Mouse (Mus musculus): Measurements from ENCODE around the gene Rere. TPM values are rescaled to one million over a fixed set of nuclear protein-coding genes. Genes with fewer than 3 reads are reported as not detected.

The Rere gene
- polyA plus RNA-seq, 1 experiment from 2014 or later: 5.9 TPM

DNA sequence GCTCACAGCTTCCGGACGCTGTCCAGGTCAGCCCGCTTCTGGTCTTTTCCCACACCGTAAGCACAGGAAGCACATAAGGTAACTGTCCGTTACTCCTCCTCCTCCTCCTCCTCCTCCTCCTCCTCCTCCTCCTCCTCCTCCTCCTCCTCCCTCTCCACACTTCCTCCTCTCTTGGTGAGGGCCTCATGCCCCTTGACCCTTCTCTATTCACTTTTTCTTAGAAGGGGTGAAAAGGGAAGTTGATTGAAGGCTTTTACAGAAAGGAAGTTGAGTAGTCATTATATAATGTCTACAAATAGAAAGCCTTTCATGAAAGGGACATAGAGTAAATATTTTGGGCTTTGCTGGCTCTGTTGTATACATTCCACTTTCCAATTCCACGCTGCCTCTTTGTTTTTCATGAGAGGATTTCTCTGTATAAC lies 68.2 kb downstream of the Rere start:
- no peak for DNase-seq
- 39% methylated on average over 6 of the region's 6 CpGs for WGBS (ENCODE audit: insufficient replicate concordance)
- no peaks in the 10 kb centered on the region for H3K9me3 ChIP-seq (replicated peaks)
- H3K4me3 ChIP-seq (replicated peaks): no peak overlapping the region
- H3K4me2 ChIP-seq: no peak overlapping the region
- H3K36me3 ChIP-seq: no peaks in the 10 kb centered on the region
- H3K9ac ChIP-seq: no peak overlapping the region
- ATAC-seq (ENCODE audit: low read depth): no peak
- H3K27me3 ChIP-seq: no peaks in the 10 kb centered on the region
- H3K27ac ChIP-seq: no peak overlapping the region
- peaks cover 24% of the 10 kb centered on the region for H3K4me1 ChIP-seq (replicated peaks)

- H3K36me3 ChIP-seq: no peaks in the 10 kb centered on the region
- no peak overlapping the region for H3K9ac ChIP-seq
- WGBS (ENCODE audit: insufficient replicate concordance): 70% methylated on average over 7 of the region's 7 CpGs
- H3K27ac ChIP-seq: no peak overlapping the region
- ATAC-seq (ENCODE audit: low read depth) (no peak), DNase-seq (no peak)
- H3K27me3 ChIP-seq: no peaks in the 10 kb centered on the region
- peaks cover 23% of the 10 kb centered on the region for H3K4me1 ChIP-seq (replicated peaks)
- no peak overlapping the region for H3K4me3 ChIP-seq (replicated peaks)
- no peak overlapping the region for H3K4me2 ChIP-seq
- no peaks in the 10 kb centered on the region for H3K9me3 ChIP-seq (replicated peaks)
Measured at GRCm38 (mm10) chr4:150351419-150352075, 70.1 kb downstream of the Rere start.

- H3K27me3 ChIP-seq: no peaks in the 10 kb centered on the region
- no peaks in the 10 kb centered on the region for H3K9me3 ChIP-seq (replicated peaks)
- H3K36me3 ChIP-seq: no peaks in the 10 kb centered on the region
- no peak overlapping the region for H3K9ac ChIP-seq
- WGBS (ENCODE audit: insufficient replicate concordance): 74% methylated on average over 2 of the region's 2 CpGs
- H3K4me2 ChIP-seq: no peak overlapping the region
- H3K4me3 ChIP-seq (replicated peaks): no peak overlapping the region
- no peak overlapping the region for H3K27ac ChIP-seq
- H3K4me1 ChIP-seq (replicated peaks): peaks cover 18% of the 10 kb centered on the region
- DNase-seq (no peak), ATAC-seq (ENCODE audit: low read depth) (no peak)
Measured at GRCm38 (mm10) chr4:150352736-150353135, 71.3 kb downstream of the Rere start.

GRCm38 (mm10) chr4:150353376-150353900 lies 72.0 kb downstream of the Rere start:
- no peak overlapping the region for H3K27ac ChIP-seq
- WGBS (ENCODE audit: insufficient replicate concordance): 84% methylated on average over 7 of the region's 7 CpGs
- H3K9ac ChIP-seq: no peak overlapping the region
- no peaks in the 10 kb centered on the region for H3K9me3 ChIP-seq (replicated peaks)
- H3K4me3 ChIP-seq (replicated peaks): no peak overlapping the region
- H3K4me2 ChIP-seq: no peak overlapping the region
- H3K27me3 ChIP-seq: no peaks in the 10 kb centered on the region
- H3K4me1 ChIP-seq (replicated peaks): peaks cover 18% of the 10 kb centered on the region
- ATAC-seq (ENCODE audit: low read depth) (no peak), DNase-seq (no peak)
- H3K36me3 ChIP-seq: no peaks in the 10 kb centered on the region

- no peaks in the 10 kb centered on the region for H3K27me3 ChIP-seq
- H3K4me3 ChIP-seq (replicated peaks): no peak overlapping the region
- H3K36me3 ChIP-seq: no peaks in the 10 kb centered on the region
- DNase-seq (no peak), ATAC-seq (ENCODE audit: low read depth) (no peak)
- no peak overlapping the region for H3K9ac ChIP-seq
- no peak overlapping the region for H3K27ac ChIP-seq
- 74% methylated on average over 5 of the region's 5 CpGs for WGBS (ENCODE audit: insufficient replicate concordance)
- no peaks in the 10 kb centered on the region for H3K9me3 ChIP-seq (replicated peaks)
- peaks cover 13% of the 10 kb centered on the region for H3K4me1 ChIP-seq (replicated peaks)
- no peak overlapping the region for H3K4me2 ChIP-seq
Measured at GRCm38 (mm10) chr4:150355801-150356200, 74.4 kb downstream of the Rere start.

- Histone ChIP-seq H3K4me3 (replicated peaks) (no peak overlapping the region), H3K4me1 (replicated peaks) (peaks cover 36% of the 10 kb centered on the region), H3K36me3 (no peaks in the 10 kb centered on the region), H3K9ac (no peak overlapping the region), H3K4me2 (no peak overlapping the region), H3K27ac (peak overlapping the region; percentile 24; the same call in 1 of the 2 replicates), H3K27me3 (no peaks in the 10 kb centered on the region), H3K9me3 (replicated peaks) (no peaks in the 10 kb centered on the region)
- ATAC-seq (ENCODE audit: low read depth) (0 out of 2 replicates have a peak, but pooled peaks have one; percentile 20), DNase-seq (no peak)
- WGBS (ENCODE audit: insufficient replicate concordance): 23% methylated on average over 8 of the region's 8 CpGs
Measured at GRCm38 (mm10) chr4:150361986-150362691, 80.7 kb downstream of the Rere start.

- no peak for DNase-seq
- ATAC-seq (ENCODE audit: low read depth): no peak
- Histone ChIP-seq H3K4me3 (replicated peaks) (no peak overlapping the region), H3K27ac (peak overlapping the region; percentile 63), H3K27me3 (no peaks in the 10 kb centered on the region), H3K4me1 (replicated peaks) (peaks cover 36% of the 10 kb centered on the region), H3K9ac (no peak overlapping the region), H3K36me3 (no peaks in the 10 kb centered on the region), H3K9me3 (replicated peaks) (no peaks in the 10 kb centered on the region), H3K4me2 (no peak overlapping the region)
- 58% methylated on average over 5 of the region's 5 CpGs for WGBS (ENCODE audit: insufficient replicate concordance)
Measured at GRCm38 (mm10) chr4:150362858-150363257, 81.4 kb downstream of the Rere start.

- Histone ChIP-seq H3K27ac (no peak overlapping the region), H3K4me1 (replicated peaks) (peaks cover 40% of the 10 kb centered on the region), H3K9ac (no peak overlapping the region), H3K27me3 (no peaks in the 10 kb centered on the region), H3K4me3 (replicated peaks) (no peak overlapping the region), H3K9me3 (replicated peaks) (no peaks in the 10 kb centered on the region), H3K4me2 (no peak overlapping the region), H3K36me3 (no peaks in the 10 kb centered on the region)
- no peak for ATAC-seq (ENCODE audit: low read depth)
- WGBS (ENCODE audit: insufficient replicate concordance): 81% methylated on average over 2 of the region's 2 CpGs
- DNase-seq: no peak
Measured at GRCm38 (mm10) chr4:150364786-150365185, 83.3 kb downstream of the Rere start.

DNA sequence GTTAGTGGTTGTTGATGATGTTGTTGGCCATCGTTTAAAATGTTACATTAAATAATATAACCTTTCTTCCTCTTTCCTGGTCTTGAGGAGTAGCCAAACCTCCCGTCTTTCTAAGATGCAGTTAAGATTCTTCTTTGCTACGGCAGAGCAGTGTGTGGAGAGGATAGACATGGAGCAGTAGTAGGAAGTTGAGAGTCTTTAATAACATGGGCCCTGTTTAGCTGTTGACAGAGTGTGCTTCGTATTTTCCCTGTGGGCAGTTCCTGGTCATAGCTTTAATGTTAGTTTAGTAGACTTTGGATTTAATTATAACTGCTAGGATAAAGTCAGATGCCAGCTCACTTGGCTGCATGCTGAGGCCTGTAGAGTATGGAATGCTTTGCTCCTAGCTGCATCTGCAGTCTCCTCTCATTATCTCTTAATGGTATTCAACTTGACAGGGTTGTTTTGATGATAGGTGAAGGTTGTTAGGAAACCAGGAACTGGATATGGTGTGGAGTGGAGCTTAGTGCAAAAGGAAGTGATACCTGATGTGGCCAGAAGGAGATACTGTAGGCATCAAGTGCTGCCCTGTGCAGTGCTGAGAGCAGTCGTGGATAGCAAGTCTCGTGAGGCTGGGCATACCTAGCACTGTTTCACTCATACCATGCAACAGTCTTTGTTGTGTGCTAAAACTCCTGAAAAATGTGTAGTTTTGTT lies 85.2 kb downstream of the Rere start:
- H3K27me3 ChIP-seq: no peaks in the 10 kb centered on the region
- no peaks in the 10 kb centered on the region for H3K9me3 ChIP-seq (replicated peaks)
- DNase-seq (no peak), ATAC-seq (ENCODE audit: low read depth) (peak; percentile 78)
- no peak overlapping the region for H3K4me2 ChIP-seq
- H3K36me3 ChIP-seq: no peaks in the 10 kb centered on the region
- H3K27ac ChIP-seq: no peak overlapping the region; the same call in 1 of the 2 replicates
- WGBS (ENCODE audit: insufficient replicate concordance): 29% methylated on average over 6 of the region's 6 CpGs
- H3K9ac ChIP-seq: no peak overlapping the region
- H3K4me1 ChIP-seq (replicated peaks): peaks cover 48% of the 10 kb centered on the region
- no peak overlapping the region for H3K4me3 ChIP-seq (replicated peaks)

- peak overlapping the region; percentile 71 for H3K27ac ChIP-seq
- peak overlapping the region; percentile 80 for H3K9ac ChIP-seq
- peaks cover 67% of the 10 kb centered on the region for H3K4me1 ChIP-seq (replicated peaks)
- no peaks in the 10 kb centered on the region for H3K9me3 ChIP-seq (replicated peaks)
- WGBS (ENCODE audit: insufficient replicate concordance): under 1% methylated on average over 58 of the region's 58 CpGs
- DNase-seq (peak; percentile 54), ATAC-seq (ENCODE audit: low read depth) (peak; percentile 81)
- H3K4me2 ChIP-seq: peak overlapping the region; percentile 95
- H3K4me3 ChIP-seq (replicated peaks): peak overlapping the region; percentile 70
- H3K27me3 ChIP-seq: no peaks in the 10 kb centered on the region
- H3K36me3 ChIP-seq: no peaks in the 10 kb centered on the region
Measured at GRCm38 (mm10) chr4:150371580-150372380, 90.3 kb downstream of the Rere start.

All from liver, embryonic 13.5 days (tissue).